Mouse (Mus musculus): ENCODE data around the gene Zfp800. TPM values are rescaled to one million over a fixed set of nuclear protein-coding genes. Genes with fewer than 3 reads are reported as not detected.

Gene Zfp800
- polyA plus RNA-seq, 2 experiments: 7.1 to 19.5 TPM

GRCm38 (mm10) chr6:28396853-28397457 lies 850 bp downstream of the Zfp800 start:
- Histone ChIP-seq H3K36me3 (ENCODE audit: control insufficient read depth, insufficient read depth, low read length) (no peaks in the 10 kb centered on the region), H3K4me1 (ENCODE audit: control insufficient read depth, insufficient read depth, low read length) (no peaks in the 10 kb centered on the region; the same call in 1 of the 2 replicates), H3K9me3 (ENCODE audit: control insufficient read depth, low read length) (peaks cover 3% of the 10 kb centered on the region; the same call in 1 of the 2 replicates), H3K27ac (replicated peaks; ENCODE audit: low read depth, low read length) (no peak overlapping the region), H3K4me3 (replicated peaks; ENCODE audit: low read length) (peak overlapping the region; percentile 46), H3K9ac (ENCODE audit: low read depth, low read length, severe bottlenecking) (peak overlapping the region; percentile 57), H3K27me3 (ENCODE audit: control insufficient read depth, insufficient read depth, low read length) (peaks cover 15% of the 10 kb centered on the region), H3K4me2 (replicated peaks; ENCODE audit: low read depth, low read length, severe bottlenecking) (peak overlapping the region; percentile 86)
- ATAC-seq (ENCODE audit: low FRiP score, low read depth): peak; percentile 55; the same call in 1 of the 2 replicates
- WGBS: 4% methylated on average over 19 of the region's 19 CpGs
- no peak for TF ChIP-seq POLR2A (IDR thresholded peaks at IDR 0.05; ENCODE audit: borderline replicate concordance, extremely low read depth, insufficient read depth, insufficient read length)
- DNase-seq (ENCODE audit: low spot score): no peak

- peaks cover 3% of the 10 kb centered on the region; the same call in 1 of the 2 replicates for H3K9me3 ChIP-seq (ENCODE audit: control insufficient read depth, low read length)
- H3K27me3 ChIP-seq (ENCODE audit: control insufficient read depth, insufficient read depth, low read length): peaks cover 15% of the 10 kb centered on the region
- ATAC-seq (ENCODE audit: low FRiP score, low read depth): no peak
- H3K36me3 ChIP-seq (ENCODE audit: control insufficient read depth, insufficient read depth, low read length): no peaks in the 10 kb centered on the region
- H3K4me1 ChIP-seq (ENCODE audit: control insufficient read depth, insufficient read depth, low read length): no peaks in the 10 kb centered on the region; the same call in 1 of the 2 replicates
- TF ChIP-seq POLR2A (IDR thresholded peaks at IDR 0.05; ENCODE audit: borderline replicate concordance, extremely low read depth, insufficient read depth, insufficient read length): no peak
- H3K27ac ChIP-seq (replicated peaks; ENCODE audit: low read depth, low read length): no peak overlapping the region
- H3K9ac ChIP-seq (ENCODE audit: low read depth, low read length, severe bottlenecking): 0 out of 2 replicates have a peak overlapping the region, but pooled peaks have one; percentile 57
- peak overlapping the region; percentile 86 for H3K4me2 ChIP-seq (replicated peaks; ENCODE audit: low read depth, low read length, severe bottlenecking)
- DNase-seq (ENCODE audit: low spot score): no peak
- H3K4me3 ChIP-seq (replicated peaks; ENCODE audit: low read length): peak overlapping the region; percentile 46
- 33% methylated on average over 15 of the region's 15 CpGs for WGBS
These were observed 1.6 kb downstream of the Zfp800 start for GRCm38 (mm10) chr6:28396051-28396852.

- 80% methylated on average over 3 of the region's 3 CpGs for WGBS
- Histone ChIP-seq H3K9ac (ENCODE audit: low read depth, low read length, severe bottlenecking) (no peak overlapping the region), H3K4me1 (ENCODE audit: control insufficient read depth, insufficient read depth, low read length) (no peaks in the 10 kb centered on the region), H3K4me3 (replicated peaks; ENCODE audit: low read length) (no peak overlapping the region), H3K36me3 (ENCODE audit: control insufficient read depth, insufficient read depth, low read length) (no peaks in the 10 kb centered on the region), H3K27ac (replicated peaks; ENCODE audit: low read depth, low read length) (no peak overlapping the region), H3K9me3 (ENCODE audit: control insufficient read depth, low read length) (no peaks in the 10 kb centered on the region), H3K4me2 (replicated peaks; ENCODE audit: low read depth, low read length, severe bottlenecking) (no peak overlapping the region), H3K27me3 (ENCODE audit: control insufficient read depth, insufficient read depth, low read length) (no peaks in the 10 kb centered on the region)
- no peak for ATAC-seq (ENCODE audit: low FRiP score, low read depth)
- no peak for TF ChIP-seq POLR2A (IDR thresholded peaks at IDR 0.05; ENCODE audit: borderline replicate concordance, extremely low read depth, insufficient read depth, insufficient read length)
- DNase-seq (ENCODE audit: low spot score): no peak
These were observed 8.8 kb downstream of the Zfp800 start for GRCm38 (mm10) chr6:28389038-28389437.

GRCm38 (mm10) chr6:28385169-28385568 lies 12.6 kb downstream of the Zfp800 start:
- no peak for TF ChIP-seq POLR2A (IDR thresholded peaks at IDR 0.05; ENCODE audit: borderline replicate concordance, extremely low read depth, insufficient read depth, insufficient read length)
- 84% methylated on average over 3 of the region's 3 CpGs for WGBS
- Histone ChIP-seq H3K27ac (replicated peaks; ENCODE audit: low read depth, low read length) (no peak overlapping the region), H3K4me1 (ENCODE audit: control insufficient read depth, insufficient read depth, low read length) (no peaks in the 10 kb centered on the region), H3K27me3 (ENCODE audit: control insufficient read depth, insufficient read depth, low read length) (no peaks in the 10 kb centered on the region), H3K4me3 (replicated peaks; ENCODE audit: low read length) (no peak overlapping the region), H3K9ac (ENCODE audit: low read depth, low read length, severe bottlenecking) (no peak overlapping the region), H3K4me2 (replicated peaks; ENCODE audit: low read depth, low read length, severe bottlenecking) (no peak overlapping the region), H3K9me3 (ENCODE audit: control insufficient read depth, low read length) (no peaks in the 10 kb centered on the region), H3K36me3 (ENCODE audit: control insufficient read depth, insufficient read depth, low read length) (no peaks in the 10 kb centered on the region)
- DNase-seq (ENCODE audit: low spot score): no peak
- ATAC-seq (ENCODE audit: low FRiP score, low read depth): no peak

GRCm38 (mm10) chr6:28381983-28382382 lies 15.8 kb downstream of the Zfp800 start:
- no peaks in the 10 kb centered on the region for H3K27me3 ChIP-seq (ENCODE audit: control insufficient read depth, insufficient read depth, low read length)
- H3K4me1 ChIP-seq (ENCODE audit: control insufficient read depth, insufficient read depth, low read length): no peaks in the 10 kb centered on the region
- no peak overlapping the region for H3K9ac ChIP-seq (ENCODE audit: low read depth, low read length, severe bottlenecking)
- no peaks in the 10 kb centered on the region for H3K36me3 ChIP-seq (ENCODE audit: control insufficient read depth, insufficient read depth, low read length)
- WGBS: 32% methylated on average over 4 of the region's 4 CpGs
- H3K9me3 ChIP-seq (ENCODE audit: control insufficient read depth, low read length): no peaks in the 10 kb centered on the region
- H3K4me3 ChIP-seq (replicated peaks; ENCODE audit: low read length): no peak overlapping the region
- H3K27ac ChIP-seq (replicated peaks; ENCODE audit: low read depth, low read length): no peak overlapping the region
- ATAC-seq (ENCODE audit: low FRiP score, low read depth) (no peak), DNase-seq (ENCODE audit: low spot score) (no peak)
- no peak overlapping the region for H3K4me2 ChIP-seq (replicated peaks; ENCODE audit: low read depth, low read length, severe bottlenecking)
- TF ChIP-seq POLR2A (IDR thresholded peaks at IDR 0.05; ENCODE audit: borderline replicate concordance, extremely low read depth, insufficient read depth, insufficient read length): no peak

Measured in limb, embryonic 14.5 days (tissue).